Mouse (Mus musculus) heart, postnatal 0 days (tissue): ENCODE results near the gene Hmbs. TPM values are rescaled to one million over a fixed set of nuclear protein-coding genes. Genes with fewer than 3 reads are reported as not detected.
A peak's percentile ranks its signal among the peaks of the same experiment; 100 is the strongest.

Experiments used
- ATAC-seq: fragments of 200-750 bp; cut with Nextera tagmentation; 2 replicates; pipeline ENCODE4 v1.8.0; 2017; ENCODE audit warnings: low read depth, moderate number of reproducible peaks, moderate library complexity; ENCODE audit not compliant: insufficient read depth
- DNase-seq: peaks from one replicate; pipeline ENCODE4 v3.0.0-alpha.2; 2016; ENCODE audit warnings: low spot score
- H3K27ac ChIP-seq: fragments of 300-500 bp; sonication (generic); 2 replicates; pipeline ENCODE4 v1.5.1; 2014; ENCODE audit warnings: low read depth, mild to moderate bottlenecking
- H3K27me3 ChIP-seq: fragments of 300-500 bp; sonication (generic); 2 replicates; pipeline ENCODE4 v1.6.1; 2014; ENCODE audit warnings: low read length, mixed read lengths; ENCODE audit not compliant: control insufficient read depth, insufficient read depth
- H3K36me3 ChIP-seq: fragments of 300-500 bp; sonication (generic); replicated peaks from 2 replicates; pipeline ENCODE4 v1.6.1; 2014; ENCODE audit warnings: low read length, mixed read lengths; ENCODE audit not compliant: control insufficient read depth, insufficient read depth
- H3K4me1 ChIP-seq: fragments of 300-500 bp; sonication (generic); 2 replicates; pipeline ENCODE4 v1.6.1; 2014; ENCODE audit warnings: antibody characterized with exemption; ENCODE audit not compliant: control insufficient read depth, insufficient read depth
- H3K4me2 ChIP-seq: fragments of 300-500 bp; sonication (generic); 2 replicates; pipeline ENCODE4 v1.6.1; 2014; ENCODE audit warnings: low read depth, mild to moderate bottlenecking, low read length, moderate library complexity
- H3K4me3 ChIP-seq: fragments of 300-500 bp; sonication (generic); 2 replicates; pipeline ENCODE4 v1.5.1; 2014; ENCODE audit warnings: low read depth, low read length
- H3K9ac ChIP-seq: fragments of 300-500 bp; sonication (generic); replicated peaks from 2 replicates; pipeline ENCODE4 v1.6.1; 2014; ENCODE audit warnings: low read depth, low read length, mixed read lengths
- H3K9me3 ChIP-seq: fragments of 300-500 bp; sonication (generic); replicated peaks from 2 replicates; pipeline ENCODE4 v1.6.1; 2016; ENCODE audit warnings: low read length; ENCODE audit not compliant: control insufficient read depth
- CTCF ChIP-seq: IDR thresholded peaks from 2 replicates; pipeline ENCODE4 v1.5.1; 2016; ENCODE audit warnings: antibody characterized with exemption, control low read depth, low read depth
- EP300 ChIP-seq: IDR thresholded peaks from 2 replicates; pipeline ENCODE4 v1.6.1; 2016; ENCODE audit warnings: antibody characterized with exemption, low read depth
- WGBS: fragments of 180-500 bp; shearing (Covaris S2); extraction: QIAGEN DNeasy Blood & Tissue Kit; methylation state at CpG from one replicate; pipeline ENCODE4 v1.1.7; 2014; 5-methylcytosine and 5-hydroxymethylcytosine counted together
- polyA plus RNA-seq: library from polyadenylated mRNA; unstranded; fragments of >200 nt; fragmentation: Nextera tagmentation; extraction: Ambion mirVana; gene quantifications from 2 replicates; pipeline ENCODE4 v1.2.1, GENCODE M21; 2015
- total RNA-seq: library from RNA; depleted of rRNA; stranded (reverse); fragments of >200 nt; gene quantifications from 2 replicates; pipeline ENCODE4 v1.2.3, GENCODE M21; 2014; ENCODE audit warnings: low replicate concordance

The Hmbs gene
- total and polyA plus RNA-seq, 2 experiments from 2014 or later = 81.3 to 96.3 TPM

DNA sequence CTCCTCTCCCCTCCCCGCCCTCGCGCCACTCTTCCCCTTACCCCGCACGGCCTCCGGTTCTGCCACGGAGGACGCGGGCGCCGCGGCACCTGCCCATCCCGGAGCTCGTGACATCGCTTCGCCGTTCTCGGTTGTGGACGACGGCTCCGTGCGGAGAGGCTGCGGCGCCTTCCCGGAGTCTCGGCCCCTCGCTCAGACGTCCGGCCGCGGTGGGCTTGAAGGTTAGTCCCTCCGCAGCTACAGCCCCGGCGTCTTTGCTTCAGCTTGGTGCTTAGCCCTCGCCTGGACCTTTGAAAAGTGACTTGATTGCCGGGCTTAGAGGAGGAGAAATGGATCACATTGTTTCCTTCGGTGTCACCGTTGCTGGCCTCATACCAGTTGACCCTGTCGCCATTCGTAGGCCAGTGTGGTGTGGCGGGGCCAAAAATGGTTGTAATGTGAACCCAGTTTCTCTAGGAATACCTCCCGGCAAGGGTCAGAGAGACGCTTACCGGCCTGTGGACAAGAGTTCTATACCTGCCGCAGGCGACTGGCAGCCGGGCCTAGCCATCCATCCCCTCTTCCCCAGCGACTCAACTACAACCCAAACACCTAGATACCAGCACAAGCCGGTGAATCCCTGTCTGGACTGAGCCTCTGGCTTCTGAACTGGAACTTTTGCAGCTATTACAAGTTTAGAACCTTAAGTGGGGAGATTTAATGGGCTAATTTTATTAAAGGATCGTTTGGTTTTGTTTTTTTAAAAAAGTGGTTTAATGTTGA lies 8.5 kb downstream of the Hmbs start:
- DNase-seq (no peak), ATAC-seq (no peak)
- Histone ChIP-seq H3K4me3 (peak overlapping the region; percentile 92), H3K9me3 (no peaks in the 10 kb centered on the region), H3K27ac (peak overlapping the region; percentile 92), H3K4me2 (peak overlapping the region; percentile 98), H3K27me3 (no peaks in the 10 kb centered on the region), H3K4me1 (peaks cover 14% of the 10 kb centered on the region), H3K36me3 (peaks cover 57% of the 10 kb centered on the region), H3K9ac (peak overlapping the region; percentile 94)
- WGBS = under 1% methylated on average over 50 of the region's 50 CpGs
- TF ChIP-seq EP300 (no peak), CTCF (no peak)

DNA sequence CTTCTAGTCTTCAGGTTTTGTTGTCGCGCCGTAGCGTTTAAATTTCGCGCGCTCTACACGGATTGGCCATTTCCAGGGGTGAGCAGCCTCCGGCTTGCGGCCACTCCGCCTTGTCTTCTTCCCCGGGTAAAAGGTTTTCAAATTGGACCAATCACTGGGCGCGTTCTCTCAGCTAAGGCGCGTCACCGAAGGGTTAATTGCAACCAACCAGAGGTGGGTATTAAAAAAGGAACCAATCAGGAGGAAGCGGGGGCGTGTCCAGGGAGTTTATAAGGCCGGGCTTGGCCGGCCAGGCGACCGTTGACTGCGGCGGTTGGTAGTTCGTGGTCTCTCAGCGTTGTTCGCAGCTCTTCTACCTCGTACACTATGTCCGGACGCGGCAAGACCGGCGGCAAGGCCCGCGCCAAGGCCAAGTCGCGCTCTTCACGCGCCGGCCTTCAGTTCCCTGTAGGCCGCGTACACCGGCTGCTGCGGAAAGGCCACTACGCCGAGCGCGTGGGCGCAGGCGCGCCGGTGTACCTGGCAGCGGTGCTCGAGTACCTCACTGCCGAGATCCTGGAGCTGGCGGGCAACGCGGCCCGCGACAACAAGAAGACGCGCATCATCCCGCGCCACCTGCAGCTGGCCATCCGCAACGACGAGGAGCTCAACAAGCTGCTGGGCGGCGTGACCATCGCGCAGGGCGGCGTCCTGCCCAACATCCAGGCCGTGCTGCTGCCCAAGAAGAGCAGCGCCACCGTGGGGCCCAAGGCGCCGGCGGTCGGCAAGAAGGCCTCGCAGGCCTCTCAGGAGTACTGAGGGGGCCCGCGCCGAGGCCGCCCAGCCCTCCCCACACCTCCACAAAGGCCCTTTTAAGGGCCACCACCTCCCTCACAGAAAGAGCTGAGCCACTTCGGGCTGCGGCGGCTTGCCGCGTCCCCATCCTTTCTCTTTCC lies 9.4 kb downstream of the Hmbs start, which contains the start of gene H2afx:
H2afx (plus strand) TSS at position 299 of the 935 bp plus-strand sequence.
- peak; percentile 52 for TF ChIP-seq CTCF
- TF ChIP-seq EP300 = peak; percentile 90; the same call in 1 of the 2 replicates
- Histone ChIP-seq H3K9me3 (no peaks in the 10 kb centered on the region), H3K4me2 (peak within 1 kb of the TSS; percentile 98), H3K4me1 (peaks cover 14% of the 10 kb centered on the region), H3K27ac (peak within 1 kb of the TSS; percentile 92), H3K27me3 (no peaks in the 10 kb centered on the region), H3K4me3 (peak within 1 kb of the TSS; percentile 92), H3K9ac (peak within 1 kb of the TSS; percentile 94), H3K36me3 (peaks cover 60% of the 10 kb centered on the region)
- peak; percentile 95 for ATAC-seq
- peak; percentile 100 for DNase-seq
- under 1% methylated on average over 74 of the region's 91 CpGs for WGBS

DNA sequence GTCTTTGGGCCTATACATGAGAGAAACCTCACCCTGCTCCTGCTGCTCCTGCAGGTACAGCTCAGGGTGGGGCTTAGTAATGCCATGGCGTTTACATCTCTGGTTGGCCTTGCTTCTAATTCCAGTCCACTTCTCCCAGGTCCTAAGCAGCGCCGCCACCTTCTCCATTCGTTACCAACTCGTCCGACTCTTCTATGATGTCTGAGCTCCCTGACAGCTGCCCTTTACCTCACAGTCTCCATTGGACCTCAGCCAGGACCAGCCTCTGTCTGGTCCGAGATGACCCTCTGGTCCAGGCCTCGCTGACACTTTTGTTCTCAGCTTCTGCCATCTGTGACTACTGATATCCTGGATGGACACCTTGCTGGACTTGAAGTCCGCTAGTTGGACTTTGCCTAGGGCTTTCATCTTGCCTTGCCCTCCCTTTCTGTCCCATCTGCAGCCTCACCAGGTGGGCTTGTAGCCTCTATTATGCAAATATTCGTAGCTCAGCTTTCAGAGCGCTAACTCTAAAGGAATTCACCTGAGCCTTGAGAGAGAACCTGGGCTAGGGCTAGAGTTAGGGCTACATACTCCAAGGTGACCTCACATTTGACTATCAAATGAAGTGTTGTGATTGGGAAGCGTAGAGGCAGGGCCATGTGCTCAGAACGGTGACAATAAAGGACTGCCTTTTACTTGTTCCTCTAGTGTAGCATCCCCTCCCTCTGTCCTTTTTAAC lies 10.9 kb downstream of the Hmbs start:
- 90% methylated on average over 13 of the region's 13 CpGs for WGBS
- Histone ChIP-seq H3K27me3 (no peaks in the 10 kb centered on the region), H3K4me1 (peaks cover 15% of the 10 kb centered on the region), H3K4me3 (no peak overlapping the region), H3K4me2 (no peak overlapping the region), H3K9me3 (no peaks in the 10 kb centered on the region), H3K27ac (no peak overlapping the region), H3K9ac (no peak overlapping the region), H3K36me3 (peaks cover 59% of the 10 kb centered on the region)
- ATAC-seq = no peak
- no peak for DNase-seq
- no peak for TF ChIP-seq CTCF
- no peak for TF ChIP-seq EP300

DNA sequence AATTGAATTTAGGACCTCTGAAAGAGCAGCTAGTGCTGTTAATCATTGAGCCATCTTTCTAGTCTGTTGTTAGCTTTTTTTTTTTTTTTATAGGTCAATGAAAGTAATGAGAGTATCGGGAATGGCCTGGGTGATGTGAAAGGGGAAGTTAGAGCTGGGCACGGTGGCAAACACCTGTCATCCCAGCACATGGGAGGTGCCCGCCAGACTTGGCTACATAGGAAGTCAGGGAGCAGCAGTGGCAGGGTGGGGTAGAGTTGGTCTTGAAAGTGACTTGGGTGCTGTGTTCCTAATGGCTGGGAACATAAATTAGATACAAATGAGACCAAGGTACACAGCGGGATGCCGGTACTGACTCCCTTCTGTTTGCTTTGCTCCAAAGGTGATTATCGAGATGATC lies 13.3 kb downstream of the Hmbs start:
- Histone ChIP-seq H3K27ac (no peak overlapping the region), H3K4me3 (no peak overlapping the region), H3K9ac (no peak overlapping the region), H3K9me3 (no peaks in the 10 kb centered on the region), H3K36me3 (peaks cover 52% of the 10 kb centered on the region), H3K4me1 (peaks cover 15% of the 10 kb centered on the region), H3K4me2 (no peak overlapping the region), H3K27me3 (no peaks in the 10 kb centered on the region)
- 94% methylated on average over 6 of the region's 6 CpGs for WGBS
- no peak for ATAC-seq
- TF ChIP-seq CTCF (no peak), EP300 (no peak)
- no peak for DNase-seq

DNA sequence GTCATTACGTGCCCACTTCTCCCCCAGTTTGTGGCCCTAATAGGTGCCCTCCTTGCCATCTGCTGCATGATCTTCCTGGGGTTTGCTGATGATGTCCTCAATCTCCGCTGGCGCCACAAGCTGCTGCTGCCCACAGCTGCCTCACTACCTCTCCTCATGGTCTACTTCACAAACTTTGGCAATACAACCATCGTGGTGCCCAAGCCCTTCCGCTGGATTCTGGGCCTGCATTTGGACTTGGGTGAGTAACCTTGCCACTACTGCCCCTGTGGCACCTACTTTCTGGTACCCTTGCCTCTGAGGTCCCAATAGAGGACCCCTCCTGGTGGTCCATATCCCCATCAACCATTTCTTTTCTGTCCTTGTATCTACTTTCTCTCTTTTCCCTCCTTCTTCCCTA lies 16.1 kb downstream of the Hmbs start:
- H3K4me1 ChIP-seq = peaks cover 15% of the 10 kb centered on the region
- H3K9me3 ChIP-seq = no peaks in the 10 kb centered on the region
- peak overlapping the region; percentile 78 for H3K4me3 ChIP-seq
- ATAC-seq (no peak), DNase-seq (no peak)
- H3K36me3 ChIP-seq = peaks cover 42% of the 10 kb centered on the region
- peak overlapping the region; percentile 85 for H3K4me2 ChIP-seq
- 0 out of 2 replicates have a peak overlapping the region, but pooled peaks have one; percentile 32 for H3K27ac ChIP-seq
- WGBS = 82% methylated on average over 5 of the region's 5 CpGs
- no peak for TF ChIP-seq CTCF
- H3K9ac ChIP-seq = peak overlapping the region; percentile 83; the same call in 1 of the 2 replicates
- H3K27me3 ChIP-seq = no peaks in the 10 kb centered on the region
